Mouse (Mus musculus) heart, embryonic 13.5 days (tissue): ENCODE results near the gene Ttc7. TPM values are rescaled to one million over a fixed set of nuclear protein-coding genes. Genes with fewer than 3 reads are reported as not detected.

Experiments
- ATAC-seq: fragments of 200-750 bp; cut with Nextera tagmentation; 2 replicates; pipeline ENCODE4 v1.8.0; 2017; ENCODE audit warnings: moderate TSS enrichment; ENCODE audit not compliant: insufficient number of reproducible peaks, low FRiP score, low TSS enrichment; ENCODE audit errors: extremely low read depth
- H3K27ac ChIP-seq: fragments of 300-500 bp; sonication (generic); replicated peaks from 2 replicates; pipeline ENCODE4 v1.5.1; 2015; ENCODE audit warnings: moderate library complexity, mild to moderate bottlenecking, inconsistent platforms
- H3K27me3 ChIP-seq: fragments of 300-500 bp; sonication (generic); replicated peaks from 2 replicates; pipeline ENCODE4 v1.6.1; 2015; ENCODE audit warnings: mild to moderate bottlenecking, inconsistent platforms
- H3K36me3 ChIP-seq: fragments of 300-500 bp; sonication (generic); 2 replicates; pipeline ENCODE4 v1.6.1; 2015; ENCODE audit warnings: mild to moderate bottlenecking, inconsistent platforms
- H3K4me1 ChIP-seq: fragments of 300-500 bp; sonication (generic); 2 replicates; pipeline ENCODE4 v1.6.1; 2015; ENCODE audit warnings: inconsistent platforms
- H3K4me2 ChIP-seq: fragments of 300-500 bp; sonication (generic); 2 replicates; pipeline ENCODE4 v1.6.1; 2015; ENCODE audit warnings: inconsistent platforms, mild to moderate bottlenecking, moderate library complexity
- H3K4me3 ChIP-seq: fragments of 300-500 bp; sonication (generic); 2 replicates; pipeline ENCODE4 v1.5.1; 2015; ENCODE audit warnings: moderate library complexity, mild to moderate bottlenecking, inconsistent platforms
- H3K9ac ChIP-seq: fragments of 300-500 bp; sonication (generic); 2 replicates; pipeline ENCODE4 v1.6.1; 2015; ENCODE audit warnings: inconsistent platforms, mild to moderate bottlenecking, moderate library complexity
- H3K9me3 ChIP-seq: fragments of 300-500 bp; sonication (generic); 2 replicates; pipeline ENCODE4 v1.6.1; 2016; ENCODE audit warnings: inconsistent platforms
- WGBS: fragments of 180-500 bp; shearing (Covaris S2); methylation state at CpG from one replicate; pipeline ENCODE4 v1.1.7; 2015; ENCODE audit warnings: mixed read lengths; 5-methylcytosine and 5-hydroxymethylcytosine counted together
- polyA plus RNA-seq: library from polyadenylated mRNA; unstranded; fragments of >200 nt; fragmentation: Nextera tagmentation; extraction: Ambion mirVana; gene quantifications from 2 replicates; pipeline ENCODE4 v1.2.1, GENCODE M21; 2015

The Ttc7 gene
- polyA plus RNA-seq, 1 experiment from 2014 or later = 3.6 TPM

DNA sequence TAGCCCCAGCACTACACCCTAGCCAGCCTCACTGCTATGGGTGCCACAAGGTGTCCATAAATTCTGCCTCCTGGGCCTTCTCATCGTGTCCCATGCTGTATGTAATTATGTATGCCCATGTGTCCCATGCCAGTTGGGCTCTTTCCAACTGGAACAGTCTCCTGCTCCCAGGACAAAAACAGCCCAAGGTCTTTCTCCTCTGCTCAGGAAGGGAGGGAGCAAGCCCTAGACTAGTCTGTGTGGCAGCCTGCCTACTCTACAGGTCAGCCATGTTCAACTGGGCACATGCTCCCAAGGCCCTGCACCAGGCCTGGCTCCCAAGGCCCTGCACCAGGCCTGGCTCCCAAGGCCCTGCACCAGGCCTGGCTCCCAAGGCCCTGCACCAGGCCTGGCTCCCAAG, 56.4 kb downstream of the Ttc7 start:
- Histone ChIP-seq H3K4me2 (no peak overlapping the region), H3K9me3 (0 out of 2 replicates have a peak, but pooled peaks cover 4% of the 10 kb centered on the region), H3K27me3 (no peaks in the 10 kb centered on the region), H3K9ac (no peak overlapping the region), H3K36me3 (0 out of 2 replicates have a peak, but pooled peaks cover 3% of the 10 kb centered on the region), H3K27ac (no peak overlapping the region), H3K4me1 (no peaks in the 10 kb centered on the region), H3K4me3 (no peak overlapping the region)
- WGBS = 82% methylated on average over 1 of the region's 1 CpGs
- no peak for ATAC-seq

DNA sequence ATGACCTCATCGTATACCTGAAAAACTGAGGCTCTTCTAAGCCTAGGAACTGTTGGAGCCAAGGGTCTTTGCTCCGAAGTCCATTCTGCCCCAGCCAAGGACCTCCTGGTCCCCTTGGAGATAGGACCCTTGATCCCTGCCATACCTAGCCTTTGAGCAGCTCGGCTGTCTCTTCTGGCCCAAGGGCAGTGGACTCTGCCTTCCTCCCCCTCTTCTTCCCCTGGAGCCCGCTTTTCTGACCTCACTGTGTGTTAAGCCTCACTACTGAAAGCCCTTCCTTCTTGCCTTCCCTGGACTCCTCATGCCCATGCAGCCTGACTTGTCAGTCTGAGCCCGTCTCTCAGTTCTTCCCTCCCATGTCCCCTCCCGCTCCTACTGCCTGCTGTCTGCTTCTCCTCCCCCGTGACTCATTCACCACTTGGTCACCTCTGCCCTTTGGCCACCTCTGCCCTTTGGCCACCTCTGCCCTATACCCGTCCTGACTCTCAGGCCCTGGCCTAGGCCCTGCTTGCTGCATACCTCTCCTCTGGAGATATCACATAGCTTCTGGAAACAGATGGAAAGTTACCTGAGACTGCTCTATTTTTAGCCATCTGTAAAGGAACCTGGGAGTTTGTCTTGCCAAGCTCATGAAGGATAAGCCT, 60.5 kb downstream of the Ttc7 start:
- no peak for ATAC-seq
- no peak overlapping the region for H3K4me3 ChIP-seq
- H3K4me1 ChIP-seq = peaks cover under 1% of the 10 kb centered on the region; the same call in 1 of the 2 replicates
- no peak overlapping the region for H3K9ac ChIP-seq
- 68% methylated on average over 8 of the region's 8 CpGs for WGBS
- no peak overlapping the region for H3K27ac ChIP-seq
- H3K27me3 ChIP-seq = no peaks in the 10 kb centered on the region
- H3K4me2 ChIP-seq = no peak overlapping the region
- no peaks in the 10 kb centered on the region for H3K9me3 ChIP-seq
- H3K36me3 ChIP-seq = no peaks in the 10 kb centered on the region

DNA sequence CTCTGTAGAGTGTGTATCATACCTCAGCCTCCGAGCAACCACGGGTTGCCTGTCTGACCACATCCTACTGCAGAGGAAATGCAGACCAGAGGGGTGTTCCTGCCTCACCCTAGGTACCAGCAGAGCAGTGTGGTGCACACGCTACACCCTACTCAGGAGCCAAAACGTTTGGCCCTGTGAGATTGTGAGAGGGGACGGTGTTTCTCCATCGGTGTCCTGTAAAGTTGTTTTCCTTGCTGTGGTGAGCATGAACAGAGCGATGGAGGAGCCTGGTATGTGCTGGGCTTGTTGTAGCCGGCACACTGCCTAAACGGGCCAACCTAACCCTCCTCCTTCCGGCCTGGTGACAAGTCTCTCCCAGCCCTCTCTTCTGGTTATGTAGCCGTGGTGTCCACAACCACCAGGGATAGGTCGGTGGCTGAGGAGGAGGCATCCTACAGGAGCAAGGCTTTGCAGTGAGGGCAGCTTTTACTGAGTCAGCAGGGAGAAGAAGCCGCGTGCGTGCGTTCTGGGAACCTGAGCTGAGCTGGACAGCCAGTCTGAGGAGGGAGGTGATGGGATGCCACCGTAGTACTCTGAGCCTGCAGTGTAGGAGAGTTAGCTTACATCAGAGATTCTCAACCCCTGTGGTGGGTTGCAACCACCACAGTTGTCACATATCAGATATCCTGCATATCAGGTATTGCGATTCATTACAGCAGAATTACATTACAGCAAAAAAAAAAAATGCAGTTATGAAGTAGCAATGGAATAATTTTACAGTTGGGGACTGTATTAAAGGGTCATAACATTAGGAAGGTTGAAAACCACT, 62.0 kb downstream of the Ttc7 start:
- no peak overlapping the region for H3K4me2 ChIP-seq
- H3K27ac ChIP-seq = no peak overlapping the region
- no peaks in the 10 kb centered on the region for H3K36me3 ChIP-seq
- no peaks in the 10 kb centered on the region for H3K9me3 ChIP-seq
- no peaks in the 10 kb centered on the region for H3K27me3 ChIP-seq
- WGBS = 64% methylated on average over 18 of the region's 18 CpGs
- no peak overlapping the region for H3K4me3 ChIP-seq
- H3K9ac ChIP-seq = no peak overlapping the region
- no peak for ATAC-seq
- peaks cover 8% of the 10 kb centered on the region for H3K4me1 ChIP-seq

DNA sequence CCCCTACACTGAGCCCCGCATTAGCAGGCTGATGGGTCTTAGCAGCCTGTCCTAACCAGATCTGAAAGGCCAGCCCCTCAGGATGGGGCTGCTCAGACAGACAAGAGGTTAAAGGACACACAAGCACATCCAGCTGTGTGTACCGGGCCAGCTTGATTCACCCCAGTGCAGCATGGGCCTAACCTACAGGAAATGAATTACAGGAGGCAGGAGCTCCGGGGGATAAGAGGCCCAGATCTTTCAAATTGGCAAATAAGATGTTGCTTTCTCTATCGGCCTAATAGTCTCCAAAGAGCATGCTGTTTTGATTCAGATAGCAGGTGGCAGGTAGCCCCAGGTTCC, 62.5 kb downstream of the Ttc7 start:
- Histone ChIP-seq H3K9me3 (no peaks in the 10 kb centered on the region), H3K4me1 (peaks cover 14% of the 10 kb centered on the region), H3K27me3 (no peaks in the 10 kb centered on the region), H3K4me3 (no peak overlapping the region), H3K9ac (no peak overlapping the region), H3K4me2 (no peak overlapping the region), H3K27ac (no peak overlapping the region), H3K36me3 (no peaks in the 10 kb centered on the region)
- ATAC-seq = no peak
- WGBS = 55% methylated on average over 4 of the region's 4 CpGs

DNA sequence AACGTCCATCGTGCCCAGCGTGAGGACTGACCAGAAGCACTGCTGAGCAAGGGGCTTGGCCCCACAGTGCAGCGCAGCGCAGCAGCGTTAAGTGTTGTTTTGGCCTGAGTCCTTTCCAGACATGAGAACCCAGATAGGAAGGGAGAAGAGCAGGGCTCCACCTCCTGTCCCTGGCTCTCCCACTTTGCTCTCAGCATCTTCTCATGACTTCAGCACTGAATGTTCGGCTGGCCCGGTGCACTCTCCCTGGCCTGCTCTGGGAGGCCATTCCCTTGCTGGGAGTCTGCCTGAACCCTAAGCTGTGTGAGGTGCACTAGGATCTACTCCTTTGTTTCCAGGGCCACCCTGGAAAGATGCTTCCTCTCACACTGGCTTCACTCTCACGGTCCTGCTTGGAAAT, 65.7 kb downstream of the Ttc7 start:
- Histone ChIP-seq H3K4me3 (no peak overlapping the region), H3K4me2 (no peak overlapping the region), H3K4me1 (peaks cover 41% of the 10 kb centered on the region), H3K27ac (no peak overlapping the region), H3K9ac (no peak overlapping the region), H3K36me3 (no peaks in the 10 kb centered on the region), H3K9me3 (no peaks in the 10 kb centered on the region), H3K27me3 (no peaks in the 10 kb centered on the region)
- no peak for ATAC-seq
- 42% methylated on average over 9 of the region's 9 CpGs for WGBS

DNA sequence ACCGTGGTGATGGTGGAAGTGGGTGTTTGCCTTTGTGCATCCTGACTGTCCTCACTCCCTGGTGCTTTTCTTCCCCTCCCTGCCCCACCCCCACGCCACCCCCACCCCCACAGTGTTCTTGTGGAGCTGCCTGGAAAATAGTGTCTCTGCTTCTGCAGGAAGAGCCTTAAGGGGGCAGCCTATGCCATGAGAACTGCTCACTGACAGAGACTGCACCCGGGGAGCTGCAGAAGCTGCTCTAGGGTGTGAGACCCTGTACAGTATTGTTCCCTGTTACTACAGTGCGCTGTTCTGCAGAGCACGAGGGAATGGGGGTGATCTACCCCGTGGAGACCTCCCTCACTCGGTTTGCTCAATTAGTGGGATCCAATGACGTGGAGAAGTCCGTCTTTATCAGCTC, 66.4 kb downstream of the Ttc7 start:
- H3K27me3 ChIP-seq = no peaks in the 10 kb centered on the region
- ATAC-seq = no peak
- H3K4me1 ChIP-seq = peaks cover 41% of the 10 kb centered on the region
- H3K9ac ChIP-seq = no peak overlapping the region
- no peak overlapping the region for H3K4me3 ChIP-seq
- no peak overlapping the region for H3K27ac ChIP-seq
- WGBS = 41% methylated on average over 9 of the region's 9 CpGs
- no peaks in the 10 kb centered on the region for H3K36me3 ChIP-seq
- H3K4me2 ChIP-seq = no peak overlapping the region
- no peaks in the 10 kb centered on the region for H3K9me3 ChIP-seq

DNA sequence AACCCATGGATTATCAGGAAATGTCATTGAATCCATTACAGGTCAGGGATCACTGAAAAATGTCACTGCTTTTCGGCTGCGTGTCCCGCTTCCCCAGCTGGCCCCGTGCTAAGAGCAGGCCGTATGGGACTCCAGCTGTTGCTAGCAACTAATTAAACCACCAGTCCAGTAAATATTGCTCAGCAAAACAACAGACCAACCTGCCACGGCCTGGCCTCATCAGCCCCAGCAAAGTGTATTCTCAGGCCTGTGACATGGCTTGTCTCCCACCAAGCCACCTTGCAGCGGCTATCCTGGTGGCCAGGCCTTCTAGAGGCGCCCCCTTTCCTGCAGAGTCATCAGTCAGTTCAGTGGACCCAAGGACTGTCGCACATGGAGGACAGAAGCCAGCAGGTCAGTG, 66.9 kb downstream of the Ttc7 start:
- Histone ChIP-seq H3K9ac (no peak overlapping the region), H3K27ac (no peak overlapping the region), H3K36me3 (no peaks in the 10 kb centered on the region), H3K9me3 (no peaks in the 10 kb centered on the region), H3K4me3 (no peak overlapping the region), H3K27me3 (no peaks in the 10 kb centered on the region), H3K4me2 (no peak overlapping the region), H3K4me1 (peaks cover 41% of the 10 kb centered on the region)
- ATAC-seq = no peak
- 84% methylated on average over 9 of the region's 9 CpGs for WGBS

DNA sequence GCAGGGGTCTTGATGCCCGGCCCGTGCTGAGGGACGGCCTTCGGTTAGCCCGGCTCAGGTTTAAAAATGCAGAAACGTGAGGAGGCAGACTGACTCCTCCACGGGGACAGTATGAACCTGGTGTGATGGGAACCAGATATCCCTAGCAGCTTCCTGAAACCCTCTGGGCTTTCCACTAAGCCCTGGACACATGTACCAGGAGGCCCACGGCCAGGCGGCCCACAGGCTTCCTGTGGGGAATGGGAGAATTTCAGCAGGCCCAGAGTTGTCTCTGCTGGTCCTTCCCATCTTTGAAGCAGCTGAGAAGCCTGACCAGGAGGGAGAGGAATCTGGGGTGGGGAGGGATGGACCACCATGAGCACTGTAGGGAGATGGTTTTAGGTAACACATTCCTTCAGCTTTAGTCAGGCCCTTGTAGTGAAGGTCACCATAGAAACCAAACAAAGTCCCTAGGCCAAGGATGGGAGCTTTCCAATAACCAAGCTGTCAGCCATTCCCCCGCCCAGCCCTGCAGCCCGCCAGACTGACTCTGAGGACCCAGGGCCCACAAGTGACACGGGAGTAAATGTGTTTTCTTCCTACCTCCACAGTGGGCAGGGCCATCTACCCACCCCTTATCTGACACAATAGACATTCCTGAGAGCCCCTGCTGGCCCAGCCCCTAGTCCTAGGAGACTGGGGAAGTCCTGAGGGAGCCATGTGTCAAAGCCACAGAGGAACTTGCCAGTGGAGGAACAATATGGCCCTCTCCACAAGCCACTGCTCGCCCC, 68.0 kb downstream of the Ttc7 start:
- Histone ChIP-seq H3K9me3 (no peaks in the 10 kb centered on the region), H3K9ac (no peak overlapping the region), H3K27ac (peak overlapping the region; percentile 85), H3K4me2 (peak overlapping the region; percentile 55), H3K27me3 (no peaks in the 10 kb centered on the region), H3K36me3 (no peaks in the 10 kb centered on the region), H3K4me3 (no peak overlapping the region), H3K4me1 (peaks cover 45% of the 10 kb centered on the region)
- 35% methylated on average over 13 of the region's 13 CpGs for WGBS
- peak; percentile 18; the same call in 1 of the 2 replicates for ATAC-seq

DNA sequence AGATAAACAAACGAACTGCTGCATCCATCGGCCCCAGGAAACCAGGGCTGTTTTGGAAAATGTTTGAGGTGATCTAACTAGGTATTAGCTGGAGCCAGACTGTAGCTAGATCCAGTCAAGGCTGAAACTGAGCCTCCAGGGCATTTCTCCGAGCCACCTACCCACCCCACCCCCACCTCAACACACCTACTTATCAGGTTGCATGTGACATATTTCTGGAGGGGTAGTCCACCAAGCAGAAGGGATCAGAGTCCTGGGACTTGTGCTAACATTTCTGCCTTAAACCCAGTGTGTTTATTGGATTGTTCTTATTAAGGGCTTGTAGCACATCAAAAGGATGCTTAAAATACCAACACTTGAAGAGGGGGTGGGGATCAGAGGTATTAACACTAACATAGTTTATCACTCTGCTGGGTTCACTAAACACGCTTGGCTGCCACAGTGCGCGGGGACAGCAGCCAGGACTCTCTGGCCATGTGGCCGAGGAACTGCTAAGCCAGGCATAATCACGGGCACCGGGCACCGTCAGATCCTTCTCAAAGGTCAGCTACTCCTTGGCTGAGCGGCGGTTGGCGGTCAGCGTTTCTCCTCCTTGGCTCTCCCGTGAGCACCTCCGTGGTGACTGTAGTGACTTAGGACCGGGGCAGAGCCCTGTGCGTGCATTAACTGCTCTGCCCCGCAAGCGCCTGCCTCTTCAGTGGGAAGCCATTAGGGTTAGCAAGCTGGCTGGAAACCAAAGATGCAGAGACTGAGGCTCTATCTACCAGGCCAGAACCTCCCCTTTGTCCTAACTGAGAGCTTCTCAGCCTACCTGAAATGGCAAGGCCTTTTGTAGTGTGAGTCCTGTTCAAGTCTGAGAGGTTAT, 68.8 kb downstream of the Ttc7 start:
- H3K4me2 ChIP-seq = peak overlapping the region; percentile 55
- peak overlapping the region; percentile 85 for H3K27ac ChIP-seq
- peaks cover 50% of the 10 kb centered on the region for H3K4me1 ChIP-seq
- H3K36me3 ChIP-seq = no peaks in the 10 kb centered on the region
- ATAC-seq = no peak
- WGBS = 14% methylated on average over 20 of the region's 20 CpGs
- H3K9me3 ChIP-seq = no peaks in the 10 kb centered on the region
- no peaks in the 10 kb centered on the region for H3K27me3 ChIP-seq
- no peak overlapping the region for H3K4me3 ChIP-seq
- peak overlapping the region; percentile 63 for H3K9ac ChIP-seq

DNA sequence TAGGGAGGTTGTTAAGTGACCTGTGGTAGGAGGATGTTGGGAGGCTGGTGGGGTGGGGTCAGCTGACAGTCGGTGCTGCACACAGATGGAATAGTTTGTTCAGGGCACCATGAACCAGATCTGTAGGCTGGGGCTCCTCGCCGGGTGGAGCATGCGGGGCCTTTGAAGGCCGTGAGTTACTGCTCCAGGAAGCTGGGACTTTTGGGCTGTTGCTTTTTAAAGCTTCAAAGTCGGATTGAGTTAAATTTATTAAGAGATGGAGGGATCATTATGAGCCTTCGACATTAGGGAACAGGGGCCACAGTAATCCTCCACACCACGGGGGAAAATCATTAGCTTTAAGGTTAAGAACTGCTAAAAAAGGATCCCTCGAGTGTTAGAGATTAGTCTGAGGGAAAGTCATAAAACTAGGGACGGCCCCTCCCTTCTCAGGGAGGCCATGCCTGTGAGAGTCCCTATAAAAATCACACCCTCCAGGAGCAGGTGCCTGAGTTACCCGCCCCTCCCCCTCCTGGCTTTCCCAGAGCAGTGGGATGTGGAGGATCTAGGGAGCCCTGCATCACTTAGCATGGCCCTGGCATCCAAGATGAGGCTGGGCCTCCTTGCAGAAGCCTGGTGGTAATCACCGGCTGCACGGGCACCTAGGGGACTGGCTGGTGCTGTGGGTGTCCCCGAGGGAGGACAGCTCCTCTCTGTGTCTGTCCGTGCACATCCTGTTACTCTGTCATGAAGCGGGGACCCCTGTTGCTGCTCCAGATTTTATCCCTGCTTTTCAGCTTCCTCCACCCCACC, 69.6 kb downstream of the Ttc7 start:
- Histone ChIP-seq H3K4me3 (no peak overlapping the region), H3K27ac (peak overlapping the region; percentile 85), H3K4me1 (peaks cover 50% of the 10 kb centered on the region), H3K4me2 (peak overlapping the region; percentile 55), H3K27me3 (no peaks in the 10 kb centered on the region), H3K36me3 (no peaks in the 10 kb centered on the region), H3K9ac (peak overlapping the region; percentile 63), H3K9me3 (no peaks in the 10 kb centered on the region)
- no peak for ATAC-seq
- WGBS = 49% methylated on average over 16 of the region's 16 CpGs
